In the genomic region with DNA sequence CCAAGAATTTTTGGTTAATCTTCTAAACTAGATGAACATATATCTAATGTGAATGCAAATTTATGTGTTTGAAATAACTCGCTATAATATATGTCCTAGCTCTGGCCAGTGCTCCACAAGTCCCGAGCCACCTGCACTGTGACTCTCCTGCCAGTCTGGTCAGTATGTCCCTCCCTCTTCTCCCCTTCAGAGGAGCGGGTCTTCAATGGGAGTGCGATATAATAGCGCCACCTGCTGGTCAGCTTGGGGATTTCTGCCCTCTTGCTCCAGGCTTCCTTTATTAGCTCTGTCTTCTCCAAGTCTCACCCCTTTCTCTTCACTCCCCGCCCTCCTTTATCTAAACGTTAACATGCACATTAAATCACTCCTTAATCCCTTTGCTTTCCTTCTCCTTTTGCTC, we compare ENCODE assay signal across 8 mouse cellular contexts. TPM values are rescaled to one million over a fixed set of nuclear protein-coding genes. Genes with fewer than 3 reads are reported as not detected.
DNase-seq lines count a peak whose midpoint lies in the region; ATAC-seq and TF ChIP-seq lines count a peak whose summit lies in the region.

No protein-coding gene starts in this region.

- TF ChIP-seq EP300 in lung, postnatal 0 days (IDR thresholded peaks at IDR 0.05) = no peak

- peak; percentile 76 for DNase-seq in ES-CJ7 (ENCODE audit: low read depth, low spot score)
- DNase-seq in c-Kit-positive CD71-positive TER-119-negative erythroid progenitor cells, embryonic 14.5 days (ENCODE audit: low read depth) = peak; percentile 66
- peak; percentile 84 for DNase-seq in forebrain, embryonic 14.5 days (ENCODE audit: low spot score)
- DNase-seq in layer of hippocampus, adult 2 months (ENCODE audit: low spot score in 2 of 2) = peak; percentile 66 to 79
- DNase-seq in lung, postnatal 0 days (ENCODE audit: low spot score) = peak; percentile 91
- DNase-seq in ovary, postnatal 14 days (ENCODE audit: low spot score) = peak; percentile 83
- DNase-seq in thymus, postnatal 10 days (ENCODE audit: low spot score in 2 of 2) = peak; percentile 54 to 79

- WGBS in forebrain, embryonic 14.5 days = under 1% methylated on average over 7 of the region's 7 CpGs
- WGBS in lung, postnatal 0 days = 3% methylated on average over 7 of the region's 7 CpGs

- H3K9ac ChIP-seq in forebrain, embryonic 14.5 days (ENCODE audit: low read length) = no peak overlapping the region
- no peak overlapping the region for H3K9ac ChIP-seq in lung, postnatal 0 days (replicated peaks; ENCODE audit: low read depth)

- H3K27me3 ChIP-seq in forebrain, embryonic 14.5 days (replicated peaks; ENCODE audit: control insufficient read depth, insufficient read depth, low read length) = no peaks in the 10 kb centered on the region
- no peaks in the 10 kb centered on the region for H3K27me3 ChIP-seq in lung, postnatal 0 days (replicated peaks; ENCODE audit: insufficient read depth, low read length)

- H3K9me3 ChIP-seq in forebrain, embryonic 14.5 days (replicated peaks; ENCODE audit: control insufficient read depth, low read length) = no peaks in the 10 kb centered on the region
- H3K9me3 ChIP-seq in lung, postnatal 0 days (ENCODE audit: low read length) = no peaks in the 10 kb centered on the region

- peak; percentile 73 for ATAC-seq in forebrain, embryonic 14.5 days
- peak; percentile 69 to 84 for ATAC-seq in hematopoietic stem cell, adult 5-6 weeks (replicated peaks in 1 of 2; ENCODE audit: insufficient read depth in 1 of 2, low FRiP score in 2 of 2, low TSS enrichment in 1 of 2, low read depth in 1 of 2, poor library complexity in 2 of 2, severe bottlenecking in 2 of 2)
- peak; percentile 71 for ATAC-seq in lung, postnatal 0 days

- no peak overlapping the region for H3K4me3 ChIP-seq in forebrain, embryonic 14.5 days (ENCODE audit: low read depth, low read length)
- no peak overlapping the region for H3K4me3 ChIP-seq in layer of hippocampus, adult 2 months
- no peak overlapping the region for H3K4me3 ChIP-seq in lung, postnatal 0 days (ENCODE audit: low read depth, low read length)

- no peak overlapping the region for H3K4me2 ChIP-seq in forebrain, embryonic 14.5 days (ENCODE audit: low read length)
- H3K4me2 ChIP-seq in lung, postnatal 0 days (replicated peaks; ENCODE audit: low read depth, low read length) = no peak overlapping the region

- no peak overlapping the region for H3K27ac ChIP-seq in forebrain, embryonic 14.5 days (ENCODE audit: low read depth, low read length)
- H3K27ac ChIP-seq in layer of hippocampus, adult 2 months = no peak overlapping the region
- no peak overlapping the region for H3K27ac ChIP-seq in lung, postnatal 0 days (ENCODE audit: low read length)

- peaks cover 3% of the 10 kb centered on the region; the same call in 1 of the 2 replicates for H3K36me3 ChIP-seq in forebrain, embryonic 14.5 days (ENCODE audit: control insufficient read depth, insufficient read depth, low read length)
- no peaks in the 10 kb centered on the region for H3K36me3 ChIP-seq in lung, postnatal 0 days (ENCODE audit: insufficient read depth, low read length)

- no peaks in the 10 kb centered on the region for H3K4me1 ChIP-seq in forebrain, embryonic 14.5 days (ENCODE audit: control insufficient read depth, insufficient read depth, low read length)
- no peaks in the 10 kb centered on the region for H3K4me1 ChIP-seq in lung, postnatal 0 days (ENCODE audit: insufficient read depth, low read depth, low read length)

- peak; percentile 98 for TF ChIP-seq CTCF in layer of hippocampus, adult 2 months (conservative IDR thresholded peaks at IDR 0.05)
- peak; percentile 98 for TF ChIP-seq CTCF in lung, postnatal 0 days (IDR thresholded peaks at IDR 0.05)

RNA-seq across cellular contexts. Expression of a gene that starts 51.6 kb away (rescaled TPM):
- polyA plus RNA-seq in forebrain, embryonic 14.5 days (2014; fragmentation: Nextera tagmentation; extraction: Ambion mirVana) = 107 and 121 TPM in 2 replicates
- 193 and 245 TPM in 2 replicates for total RNA-seq in hematopoietic stem cell, adult 5-6 weeks (2017)
- total RNA-seq in layer of hippocampus, adult 2 months (2021) = 10 to 100 TPM; 49.9 to 51.2 TPM
- polyA plus RNA-seq in lung, postnatal 0 days (2015; fragmentation: Nextera tagmentation; extraction: Ambion mirVana) = 143 and 167 TPM in 2 replicates
